Mouse (Mus musculus) ES-E14 (cell line): ENCODE measurements at regions not wholly inside any gene's neighbourhood (a gene's known extent, or its start where the extent isn't known, plus 50 kb on each side); places are given as distances from the start of the nearest gene placed in this dataset.

Experiments
- CHD2 ChIP-seq: IDR thresholded peaks from 2 replicates; pipeline ENCODE4 v1.6.1; 2014; ENCODE audit warnings: mild to moderate bottlenecking, low read depth, low read length, inconsistent platforms
- HCFC1 ChIP-seq: IDR thresholded peaks from 2 replicates; pipeline ENCODE4 v1.6.1; 2012; ENCODE audit warnings: low read length, inconsistent platforms, borderline replicate concordance; ENCODE audit not compliant: insufficient read depth
- MAFK ChIP-seq: IDR thresholded peaks from 2 replicates; pipeline ENCODE4 v1.6.1; 2014; ENCODE audit warnings: mild to moderate bottlenecking, low read depth, low read length, inconsistent platforms; ENCODE audit not compliant: insufficient read depth
- ZC3H11A ChIP-seq: IDR thresholded peaks from 2 replicates; pipeline ENCODE4 v1.6.1; 2012; ENCODE audit warnings: low read depth, mild to moderate bottlenecking, inconsistent platforms, low read length, borderline replicate concordance
- ZNF384 ChIP-seq: IDR thresholded peaks from 2 replicates; pipeline ENCODE4 v1.6.1; 2012; ENCODE audit warnings: low read depth, low read length, inconsistent platforms

DNA sequence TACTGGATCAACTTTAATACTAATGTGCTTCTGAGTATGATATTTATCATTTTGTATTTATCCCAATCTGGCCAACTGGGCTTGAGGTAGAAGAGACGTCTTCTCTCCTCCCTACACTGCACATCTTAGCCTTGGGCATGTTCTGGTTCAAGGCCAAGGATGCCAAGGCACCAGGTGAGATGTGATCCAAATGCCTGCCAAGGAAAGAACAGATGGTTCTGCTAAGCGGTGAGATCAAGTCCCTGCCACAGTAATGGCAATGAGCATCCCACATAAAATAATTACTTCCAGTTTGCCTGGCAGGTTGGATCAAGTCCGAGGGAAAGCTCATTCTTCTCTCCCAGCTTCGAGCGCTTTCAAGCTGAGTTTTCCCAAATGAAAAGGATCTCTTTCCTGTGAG is 196.7 kb downstream of the Tox3 start:
- TF ChIP-seq ZNF384 (no peak), MAFK (no peak), ZC3H11A (no peak), CHD2 (no peak), HCFC1 (no peak)
